Mouse (Mus musculus): ENCODE results near the gene Irf3. TPM values are rescaled to one million over a fixed set of nuclear protein-coding genes. Genes with fewer than 3 reads are reported as not detected.

Gene Irf3
- polyA plus RNA-seq, 1 experiment from 2014 or later = 43.2 TPM

GRCm38 (mm10) chr7:45046853-45047350 is 49.5 kb downstream of the Irf3 start:
- H3K4me2 ChIP-seq (ENCODE audit: low read depth, low read length) = no peak overlapping the region
- no peak overlapping the region for H3K9ac ChIP-seq (ENCODE audit: low read depth, low read length)
- no peaks in the 10 kb centered on the region for H3K27me3 ChIP-seq (ENCODE audit: control insufficient read depth, insufficient read depth, low read depth, low read length)
- H3K4me3 ChIP-seq (ENCODE audit: low read depth, low read length) = no peak overlapping the region
- peaks cover 18% of the 10 kb centered on the region for H3K36me3 ChIP-seq (ENCODE audit: control insufficient read depth, insufficient read depth)
- ATAC-seq (ENCODE audit: low read depth) = no peak
- peaks cover 13% of the 10 kb centered on the region for H3K4me1 ChIP-seq (ENCODE audit: control insufficient read depth, low read depth, low read length)
- no peaks in the 10 kb centered on the region for H3K9me3 ChIP-seq (replicated peaks; ENCODE audit: control insufficient read depth, low read length)
- 85% methylated on average over 26 of the region's 26 CpGs for WGBS (ENCODE audit: insufficient replicate concordance)
- no peak overlapping the region for H3K27ac ChIP-seq (ENCODE audit: low read length)

GRCm38 (mm10) chr7:45047491-45047890 is 50.0 kb downstream of the Irf3 start:
- peaks cover 19% of the 10 kb centered on the region for H3K4me1 ChIP-seq (ENCODE audit: control insufficient read depth, low read depth, low read length)
- no peak overlapping the region for H3K9ac ChIP-seq (ENCODE audit: low read depth, low read length)
- H3K27ac ChIP-seq (ENCODE audit: low read length) = no peak overlapping the region
- H3K4me2 ChIP-seq (ENCODE audit: low read depth, low read length) = no peak overlapping the region
- H3K36me3 ChIP-seq (ENCODE audit: control insufficient read depth, insufficient read depth) = peaks cover 18% of the 10 kb centered on the region
- no peak for ATAC-seq (ENCODE audit: low read depth)
- no peak overlapping the region for H3K4me3 ChIP-seq (ENCODE audit: low read depth, low read length)
- WGBS (ENCODE audit: insufficient replicate concordance) = 93% methylated on average over 14 of the region's 14 CpGs
- H3K9me3 ChIP-seq (replicated peaks; ENCODE audit: control insufficient read depth, low read length) = no peaks in the 10 kb centered on the region
- no peaks in the 10 kb centered on the region for H3K27me3 ChIP-seq (ENCODE audit: control insufficient read depth, insufficient read depth, low read depth, low read length)

GRCm38 (mm10) chr7:45048001-45048890 is 50.8 kb downstream of the Irf3 start:
- no peak overlapping the region for H3K9ac ChIP-seq (ENCODE audit: low read depth, low read length)
- peaks cover 14% of the 10 kb centered on the region for H3K36me3 ChIP-seq (ENCODE audit: control insufficient read depth, insufficient read depth)
- WGBS (ENCODE audit: insufficient replicate concordance) = 87% methylated on average over 38 of the region's 38 CpGs
- peaks cover 22% of the 10 kb centered on the region for H3K4me1 ChIP-seq (ENCODE audit: control insufficient read depth, low read depth, low read length)
- H3K27me3 ChIP-seq (ENCODE audit: control insufficient read depth, insufficient read depth, low read depth, low read length) = no peaks in the 10 kb centered on the region
- no peak overlapping the region for H3K27ac ChIP-seq (ENCODE audit: low read length)
- ATAC-seq (ENCODE audit: low read depth) = no peak
- H3K4me2 ChIP-seq (ENCODE audit: low read depth, low read length) = no peak overlapping the region
- no peaks in the 10 kb centered on the region for H3K9me3 ChIP-seq (replicated peaks; ENCODE audit: control insufficient read depth, low read length)
- no peak overlapping the region for H3K4me3 ChIP-seq (ENCODE audit: low read depth, low read length)

GRCm38 (mm10) chr7:45048923-45049657 is 51.6 kb downstream of the Irf3 start:
- H3K4me3 ChIP-seq (ENCODE audit: low read depth, low read length) = no peak overlapping the region
- H3K27ac ChIP-seq (ENCODE audit: low read length) = no peak overlapping the region
- H3K27me3 ChIP-seq (ENCODE audit: control insufficient read depth, insufficient read depth, low read depth, low read length) = no peaks in the 10 kb centered on the region
- H3K4me2 ChIP-seq (ENCODE audit: low read depth, low read length) = no peak overlapping the region
- H3K36me3 ChIP-seq (ENCODE audit: control insufficient read depth, insufficient read depth) = peaks cover 14% of the 10 kb centered on the region
- no peak overlapping the region for H3K9ac ChIP-seq (ENCODE audit: low read depth, low read length)
- no peak for ATAC-seq (ENCODE audit: low read depth)
- WGBS (ENCODE audit: insufficient replicate concordance) = 85% methylated on average over 23 of the region's 23 CpGs
- H3K4me1 ChIP-seq (ENCODE audit: control insufficient read depth, low read depth, low read length) = peaks cover 30% of the 10 kb centered on the region
- no peaks in the 10 kb centered on the region for H3K9me3 ChIP-seq (replicated peaks; ENCODE audit: control insufficient read depth, low read length)

GRCm38 (mm10) chr7:45050945-45051600 is 53.6 kb downstream of the Irf3 start:
- Histone ChIP-seq H3K9ac (ENCODE audit: low read depth, low read length) (no peak overlapping the region), H3K9me3 (replicated peaks; ENCODE audit: control insufficient read depth, low read length) (no peaks in the 10 kb centered on the region), H3K27ac (ENCODE audit: low read length) (peak overlapping the region; percentile 3; the same call in 1 of the 2 replicates), H3K4me3 (ENCODE audit: low read depth, low read length) (peak overlapping the region; percentile 78), H3K36me3 (ENCODE audit: control insufficient read depth, insufficient read depth) (peaks cover 8% of the 10 kb centered on the region), H3K4me2 (ENCODE audit: low read depth, low read length) (peak overlapping the region; percentile 99), H3K4me1 (ENCODE audit: control insufficient read depth, low read depth, low read length) (peaks cover 35% of the 10 kb centered on the region), H3K27me3 (ENCODE audit: control insufficient read depth, insufficient read depth, low read depth, low read length) (no peaks in the 10 kb centered on the region)
- no peak for ATAC-seq (ENCODE audit: low read depth)
- 21% methylated on average over 16 of the region's 16 CpGs for WGBS (ENCODE audit: insufficient replicate concordance)

- Histone ChIP-seq H3K4me1 (ENCODE audit: control insufficient read depth, low read depth, low read length) (peaks cover 35% of the 10 kb centered on the region), H3K4me3 (ENCODE audit: low read depth, low read length) (peak overlapping the region; percentile 78), H3K9me3 (replicated peaks; ENCODE audit: control insufficient read depth, low read length) (no peaks in the 10 kb centered on the region), H3K27me3 (ENCODE audit: control insufficient read depth, insufficient read depth, low read depth, low read length) (no peaks in the 10 kb centered on the region), H3K4me2 (ENCODE audit: low read depth, low read length) (peak overlapping the region; percentile 99), H3K27ac (ENCODE audit: low read length) (peak overlapping the region; percentile 3; the same call in 1 of the 2 replicates), H3K9ac (ENCODE audit: low read depth, low read length) (no peak overlapping the region), H3K36me3 (ENCODE audit: control insufficient read depth, insufficient read depth) (peaks cover 8% of the 10 kb centered on the region)
- 16% methylated on average over 13 of the region's 13 CpGs for WGBS (ENCODE audit: insufficient replicate concordance)
- ATAC-seq (ENCODE audit: low read depth) = no peak
Measured at GRCm38 (mm10) chr7:45051601-45051974, 54.1 kb downstream of the Irf3 start.

Small RNA genes lying within 50 kb of the gene (microRNA-seq; reads per million reads assigned to microRNA genes)
- gene Mir7054 = 0.74 reads per million

Other genes starting within 250 kb of the Irf3 start
- gene Vrk3, start 249.2 kb upstream of the Irf3 start, polyA plus RNA-seq (2015; fragmentation: Nextera tagmentation; extraction: Ambion mirVana) = 25.8 and 29.2 TPM in 2 replicates
- 1.1 and 1.2 TPM in 2 replicates for gene Zfp473, start 246.6 kb upstream of the Irf3 start, polyA plus RNA-seq (2015; fragmentation: Nextera tagmentation; extraction: Ambion mirVana)
- gene Nup62, start 181.6 kb upstream of the Irf3 start, polyA plus RNA-seq (2015; fragmentation: Nextera tagmentation; extraction: Ambion mirVana) = 43.4 and 44.7 TPM in 2 replicates
- gene Il4i1, start 181.3 kb upstream of the Irf3 start, polyA plus RNA-seq (2015; fragmentation: Nextera tagmentation; extraction: Ambion mirVana) = 0.34 and 0.76 TPM in 2 replicates
- 7.3 and 9.7 TPM in 2 replicates for gene Atf5, start 181.0 kb upstream of the Irf3 start, polyA plus RNA-seq (2015; fragmentation: Nextera tagmentation; extraction: Ambion mirVana)
- gene Akt1s1, start 148.7 kb upstream of the Irf3 start, polyA plus RNA-seq (2015; fragmentation: Nextera tagmentation; extraction: Ambion mirVana) = 25.6 and 29.1 TPM in 2 replicates
- gene Tbc1d17, start 148.6 kb upstream of the Irf3 start, polyA plus RNA-seq (2015; fragmentation: Nextera tagmentation; extraction: Ambion mirVana) = 32.7 and 33.7 TPM in 2 replicates
- gene Pnkp, start 140.5 kb upstream of the Irf3 start, polyA plus RNA-seq (2015; fragmentation: Nextera tagmentation; extraction: Ambion mirVana) = 23.4 and 24.3 TPM in 2 replicates
- gene Ptov1, start 127.9 kb upstream of the Irf3 start, polyA plus RNA-seq (2015; fragmentation: Nextera tagmentation; extraction: Ambion mirVana) = 34.8 and 43.4 TPM in 2 replicates
- gene Med25, start 104.9 kb upstream of the Irf3 start, polyA plus RNA-seq (2015; fragmentation: Nextera tagmentation; extraction: Ambion mirVana) = 44.7 and 53.0 TPM in 2 replicates
- 5.9 and 6.6 TPM in 2 replicates for gene Fuz, start 101.6 kb upstream of the Irf3 start, polyA plus RNA-seq (2015; fragmentation: Nextera tagmentation; extraction: Ambion mirVana)
- gene Ap2a1, start 68.2 kb upstream of the Irf3 start, polyA plus RNA-seq (2015; fragmentation: Nextera tagmentation; extraction: Ambion mirVana) = 63.3 and 63.7 TPM in 2 replicates
- 0.12 TPM in 1 of 2 replicates, not detected in the other for gene Tsks, start 54.4 kb upstream of the Irf3 start, polyA plus RNA-seq (2015; fragmentation: Nextera tagmentation; extraction: Ambion mirVana)
- gene Cpt1c, start 22.8 kb upstream of the Irf3 start, polyA plus RNA-seq (2015; fragmentation: Nextera tagmentation; extraction: Ambion mirVana) = 1.8 and 2.1 TPM in 2 replicates
- gene Prmt1, start 11.1 kb upstream of the Irf3 start, polyA plus RNA-seq (2015; fragmentation: Nextera tagmentation; extraction: Ambion mirVana) = 95.6 and 98.6 TPM in 2 replicates
- 11.0 and 12.2 TPM in 2 replicates for gene Bcl2l12, start 1.1 kb downstream of the Irf3 start, polyA plus RNA-seq (2015; fragmentation: Nextera tagmentation; extraction: Ambion mirVana)
- gene Scaf1, start 18.7 kb downstream of the Irf3 start, polyA plus RNA-seq (2015; fragmentation: Nextera tagmentation; extraction: Ambion mirVana) = 9.8 and 9.9 TPM in 2 replicates
- gene Rras, start 20.3 kb downstream of the Irf3 start, polyA plus RNA-seq (2015; fragmentation: Nextera tagmentation; extraction: Ambion mirVana) = 20.9 and 23.2 TPM in 2 replicates
- 1.9 and 2.0 TPM in 2 replicates for gene Prr12, start 55.2 kb downstream of the Irf3 start, polyA plus RNA-seq (2015; fragmentation: Nextera tagmentation; extraction: Ambion mirVana)
- gene Nosip, start 64.8 kb downstream of the Irf3 start, polyA plus RNA-seq (2015; fragmentation: Nextera tagmentation; extraction: Ambion mirVana) = 23.4 and 23.8 TPM in 2 replicates
- 9.7 and 10.5 TPM in 2 replicates for gene Prrg2, start 65.0 kb downstream of the Irf3 start, polyA plus RNA-seq (2015; fragmentation: Nextera tagmentation; extraction: Ambion mirVana)
- gene Rcn3, start 94.6 kb downstream of the Irf3 start, polyA plus RNA-seq (2015; fragmentation: Nextera tagmentation; extraction: Ambion mirVana) = 20.1 and 22.7 TPM in 2 replicates
- gene Fcgrt, start 106.2 kb downstream of the Irf3 start, polyA plus RNA-seq (2015; fragmentation: Nextera tagmentation; extraction: Ambion mirVana) = 50.6 and 56.1 TPM in 2 replicates
- 646 and 744 TPM in 2 replicates for gene Rps11, start 126.8 kb downstream of the Irf3 start, polyA plus RNA-seq (2015; fragmentation: Nextera tagmentation; extraction: Ambion mirVana)
- gene Rpl13a, start 131.1 kb downstream of the Irf3 start, polyA plus RNA-seq (2015; fragmentation: Nextera tagmentation; extraction: Ambion mirVana) = 558 and 645 TPM in 2 replicates
- 0.12 TPM in 1 of 2 replicates, not detected in the other for gene Gm45713, start 138.6 kb downstream of the Irf3 start, polyA plus RNA-seq (2015; fragmentation: Nextera tagmentation; extraction: Ambion mirVana)
- 3.0 and 3.1 TPM in 2 replicates for gene Flt3l, start 138.8 kb downstream of the Irf3 start, polyA plus RNA-seq (2015; fragmentation: Nextera tagmentation; extraction: Ambion mirVana)
- gene Pih1d1, start 156.7 kb downstream of the Irf3 start, polyA plus RNA-seq (2015; fragmentation: Nextera tagmentation; extraction: Ambion mirVana) = 42.3 and 42.8 TPM in 2 replicates
- gene Aldh16a1, start 156.9 kb downstream of the Irf3 start, polyA plus RNA-seq (2015; fragmentation: Nextera tagmentation; extraction: Ambion mirVana) = 30.0 and 30.3 TPM in 2 replicates
- not detected in 2 replicates for gene Slc17a7, start 166.3 kb downstream of the Irf3 start, polyA plus RNA-seq (2015; fragmentation: Nextera tagmentation; extraction: Ambion mirVana)
- gene Gfy, start 181.9 kb downstream of the Irf3 start, polyA plus RNA-seq (2015; fragmentation: Nextera tagmentation; extraction: Ambion mirVana) = not detected in 2 replicates
- not detected in 2 replicates for gene Pth2, start 183.3 kb downstream of the Irf3 start, polyA plus RNA-seq (2015; fragmentation: Nextera tagmentation; extraction: Ambion mirVana)
- 0.05 TPM in 1 of 2 replicates, not detected in the other for gene Ccdc155, start 207.2 kb downstream of the Irf3 start, polyA plus RNA-seq (2015; fragmentation: Nextera tagmentation; extraction: Ambion mirVana)
- 1.5 and 2.2 TPM in 2 replicates for gene Dkkl1, start 214.5 kb downstream of the Irf3 start, polyA plus RNA-seq (2015; fragmentation: Nextera tagmentation; extraction: Ambion mirVana)
- gene Tead2, start 218.1 kb downstream of the Irf3 start, polyA plus RNA-seq (2015; fragmentation: Nextera tagmentation; extraction: Ambion mirVana) = 5.0 and 6.5 TPM in 2 replicates
- 16.4 and 19.3 TPM in 2 replicates for gene Cd37, start 241.5 kb downstream of the Irf3 start, polyA plus RNA-seq (2015; fragmentation: Nextera tagmentation; extraction: Ambion mirVana)
- not detected in 2 replicates for gene Slc6a16, start 243.4 kb downstream of the Irf3 start, polyA plus RNA-seq (2015; fragmentation: Nextera tagmentation; extraction: Ambion mirVana)